Mouse (Mus musculus): ENCODE measurements around the gene Vip.

Gene Vip

GRCm38 (mm10) chr10:5639112-5639511, at the start of gene Vip:
Gene Vip (plus strand): TSS chr10:5639218.
- DNase-seq = no peak

GRCm38 (mm10) chr10:5591061-5591460, 48.0 kb upstream of the Vip start:
- no peak for DNase-seq

DNA sequence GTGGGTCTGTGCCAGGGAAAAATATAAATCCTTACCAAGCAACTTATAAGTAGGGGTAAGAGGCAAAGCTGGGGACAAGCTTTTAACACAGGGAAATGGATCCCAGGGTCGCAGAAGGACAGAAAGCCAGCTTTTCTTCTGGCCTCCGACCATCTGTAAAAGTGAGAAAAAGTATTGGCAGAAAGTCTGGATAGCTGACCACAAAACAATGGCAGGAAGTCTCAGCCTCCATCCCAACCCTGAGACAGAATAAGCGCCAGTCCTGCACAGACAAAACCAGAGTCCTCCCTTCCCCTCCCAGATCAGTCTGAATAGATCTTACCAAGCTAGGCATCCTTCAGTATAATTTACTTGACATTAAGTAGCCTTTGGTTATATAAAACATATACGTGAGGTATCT, 47.0 kb upstream of the Vip start:
- DNase-seq = no peak

DNA sequence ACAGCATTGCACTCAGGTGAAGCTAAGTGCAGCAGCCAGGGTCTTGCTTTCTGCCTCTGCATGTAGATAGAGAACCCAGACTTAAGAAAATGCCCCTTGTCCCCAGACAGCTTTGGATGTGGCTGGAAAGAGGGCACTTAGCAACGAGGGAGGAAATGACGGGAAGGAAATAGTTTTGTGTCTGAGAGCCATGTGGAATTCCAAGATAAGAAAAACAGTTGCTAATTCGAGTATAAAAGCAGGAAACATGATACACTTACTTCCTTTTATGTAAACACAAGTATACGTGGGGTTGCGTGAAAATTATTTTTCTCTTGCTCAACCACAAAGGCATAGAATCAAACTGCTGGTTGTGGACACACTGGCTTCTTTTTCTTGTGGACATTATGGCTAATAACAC, 45.6 kb upstream of the Vip start, which contains the start of gene Myct1:
Myct1 (plus strand) TSS at position 312 of the 400 bp plus-strand sequence.
- DNase-seq = no peak

DNA sequence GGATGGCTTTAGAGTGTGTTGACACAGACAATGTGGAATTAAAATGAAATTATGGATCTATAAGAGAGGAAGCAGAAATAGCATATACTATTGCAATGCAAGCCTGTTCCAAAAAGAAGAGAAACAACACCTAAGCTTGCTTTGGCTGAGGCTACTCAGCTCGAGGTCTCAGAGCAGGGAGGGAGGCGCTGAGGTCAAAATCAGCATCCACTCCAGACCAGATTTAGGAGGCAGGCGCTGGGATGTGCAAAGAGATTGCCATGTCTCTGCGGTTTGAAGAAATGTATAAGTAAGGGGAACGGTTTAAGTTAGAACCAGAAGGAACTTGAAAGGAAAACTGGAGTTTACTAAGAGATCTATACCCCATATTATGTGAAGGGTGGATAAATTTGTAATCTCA, 44.6 kb upstream of the Vip start:
- DNase-seq = no peak

DNA sequence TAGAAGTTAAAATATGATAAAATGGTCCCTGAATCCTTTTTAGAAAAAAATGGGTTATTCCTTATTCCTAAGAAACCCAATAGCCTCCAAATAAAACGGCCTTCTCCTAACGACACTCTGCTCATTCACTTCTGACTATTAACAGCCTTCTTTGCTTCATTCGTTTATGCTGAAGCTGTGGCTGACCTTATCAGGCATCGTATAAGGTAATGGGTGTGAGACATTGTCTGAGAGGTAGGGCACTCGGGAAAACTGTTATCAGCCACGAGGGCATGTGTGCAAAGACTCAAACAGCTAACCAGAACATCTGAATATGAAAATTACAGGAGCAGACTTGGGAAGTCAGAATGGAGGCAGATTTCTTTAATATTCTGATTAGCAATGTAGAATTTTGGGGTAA, 42.5 kb upstream of the Vip start:
- DNase-seq = no peak

- DNase-seq = peak; percentile 56
Measured at GRCm38 (mm10) chr10:5600123-5600522, 38.9 kb upstream of the Vip start.

DNA sequence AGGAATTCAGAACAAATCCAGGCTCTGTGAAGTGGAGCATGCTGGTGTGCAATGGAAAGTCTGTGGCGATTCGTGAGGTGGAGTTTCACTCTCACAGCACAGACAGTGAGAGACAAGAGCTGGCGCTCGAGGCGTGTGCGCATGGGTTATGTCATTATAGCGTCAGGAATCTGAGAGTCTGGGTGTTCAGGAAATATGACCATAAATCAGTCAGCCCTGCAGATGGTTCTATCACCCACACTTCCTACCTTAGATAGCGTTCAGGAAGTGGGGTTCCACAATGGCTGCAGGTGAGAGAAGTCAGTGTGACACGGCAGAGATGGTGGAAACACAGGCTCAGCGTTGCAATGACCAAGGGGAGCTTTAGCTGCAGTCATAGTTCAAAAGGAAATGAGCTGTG, 35.5 kb upstream of the Vip start:
- DNase-seq = peak; percentile 6

DNA sequence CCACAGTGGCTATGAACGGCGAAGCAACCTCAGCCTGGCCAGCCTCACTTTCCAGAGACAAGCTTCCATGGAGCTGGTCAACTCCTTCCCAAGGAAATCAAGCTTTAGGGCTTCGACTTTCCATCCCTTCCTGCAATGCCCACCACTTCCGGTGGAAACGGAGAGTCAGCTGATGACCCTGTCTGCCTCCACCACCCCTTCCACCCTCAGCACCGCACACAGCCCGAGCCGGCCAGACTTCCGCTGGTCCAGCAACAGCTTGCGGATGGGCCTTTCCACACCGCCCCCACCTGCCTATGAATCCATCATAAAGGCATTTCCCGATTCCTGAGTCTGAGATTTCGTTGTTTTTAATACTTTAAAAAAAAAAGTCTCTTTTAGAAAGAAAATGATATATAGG, 34.6 kb upstream of the Vip start:
- DNase-seq = no peak

DNA sequence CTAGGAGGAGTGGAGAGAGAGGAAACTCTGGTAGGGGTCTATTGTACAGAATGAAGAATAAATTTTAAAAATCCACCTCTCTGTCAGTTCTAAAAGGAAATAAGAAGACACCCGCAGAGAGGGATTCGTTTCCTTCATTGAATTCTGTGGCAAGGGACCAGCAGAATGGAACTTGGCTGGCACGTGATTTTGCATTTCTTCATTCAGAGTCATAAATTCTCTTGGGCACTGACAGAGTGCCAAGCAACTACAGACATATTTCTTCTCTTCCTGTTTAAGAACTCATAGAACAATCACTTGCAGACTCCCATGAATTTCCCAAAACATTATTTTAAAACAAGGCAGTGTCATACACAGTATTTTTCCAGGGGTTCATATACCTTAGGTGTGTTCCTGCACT, 30.1 kb upstream of the Vip start:
- no peak for DNase-seq

GRCm38 (mm10) chr10:5615186-5616040, 23.6 kb upstream of the Vip start:
- DNase-seq = no peak

- no peak for DNase-seq
Measured at GRCm38 (mm10) chr10:5626268-5626667, 12.8 kb upstream of the Vip start.

DNA sequence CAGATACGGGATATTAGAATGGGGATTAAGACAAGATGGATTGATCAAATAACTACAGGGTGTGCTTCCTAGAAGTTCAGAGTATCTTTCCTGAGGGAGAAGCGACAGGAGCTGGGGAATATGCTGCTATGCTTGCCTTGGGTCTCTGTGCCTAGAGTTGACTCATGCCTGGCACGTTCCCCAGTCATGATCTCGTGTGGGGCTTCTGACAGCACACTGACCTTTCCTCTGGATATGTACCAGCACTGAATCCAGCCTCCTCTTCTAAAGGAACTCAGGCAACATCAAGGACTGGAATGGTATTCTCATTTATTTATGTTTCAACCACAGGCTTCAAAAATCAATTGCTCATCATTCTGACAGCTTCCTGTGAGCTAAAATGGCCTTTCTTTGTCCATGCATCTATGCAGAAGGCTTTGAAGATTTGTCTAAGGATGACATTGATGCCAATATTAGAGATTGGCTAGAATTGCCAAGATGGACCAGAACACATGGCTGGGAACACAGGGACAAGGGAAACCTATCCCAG, 5.3 kb upstream of the Vip start:
- no peak for DNase-seq

DNA sequence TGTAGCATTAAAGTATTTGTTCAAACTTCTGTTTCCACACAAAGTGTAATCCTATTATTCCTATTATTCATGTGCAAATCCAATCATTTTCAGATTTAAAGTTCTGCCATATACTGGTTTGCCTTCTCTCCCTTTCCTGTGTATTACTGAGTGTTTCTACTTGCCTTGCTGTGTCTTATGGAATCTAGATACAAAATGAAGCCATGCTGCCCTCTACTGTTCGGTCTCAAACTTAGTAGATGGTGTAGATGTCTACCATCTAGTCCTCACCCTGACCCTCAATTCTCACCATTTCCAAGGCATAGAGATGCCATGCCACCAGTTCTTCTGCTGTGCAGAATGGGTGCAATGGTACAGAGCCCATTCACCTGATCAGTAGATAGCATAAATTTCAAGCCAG, 4.7 kb upstream of the Vip start:
- DNase-seq = peak; percentile 10

GRCm38 (mm10) chr10:5637322-5637721, 1.7 kb upstream of the Vip start:
- no peak for DNase-seq

DNA sequence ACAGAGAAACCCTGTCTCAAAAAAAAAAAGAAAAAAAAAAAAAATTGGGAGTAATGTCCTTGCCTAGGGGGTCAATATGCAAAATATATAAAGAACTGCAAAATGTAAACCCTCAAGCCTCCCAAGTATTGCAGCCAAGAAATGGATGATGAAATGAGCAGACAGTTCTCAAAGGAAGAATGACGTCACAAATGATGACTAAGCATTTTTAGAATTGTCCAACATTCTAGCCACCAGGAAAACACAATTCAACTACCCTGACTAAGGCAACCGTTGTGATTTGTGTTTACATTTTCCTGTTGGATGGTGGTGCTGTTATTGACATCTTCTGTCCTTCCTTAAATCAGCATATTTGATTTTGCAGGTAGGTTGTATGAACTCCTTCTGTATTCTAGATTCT, 42.3 kb downstream of the Vip start:
- no peak for DNase-seq

- no peak for DNase-seq
Measured at GRCm38 (mm10) chr10:5685608-5686007, 46.6 kb downstream of the Vip start.

GRCm38 (mm10) chr10:5694351-5694750, 55.3 kb downstream of the Vip start:
- no peak for DNase-seq

Data from thymus, postnatal 14 days (tissue).